Mouse (Mus musculus) brain, embryonic 14.5 days (tissue): ENCODE measurements around the gene Gbf1. TPM values are rescaled to one million over a fixed set of nuclear protein-coding genes. Genes with fewer than 3 reads are reported as not detected.

Experiments used
- DNase-seq: peaks from one replicate; pipeline ENCODE4 v3.0.0-alpha.2; 2011; ENCODE audit warnings: low read depth
- CTCF ChIP-seq: fragments of 200-500 bp; IDR thresholded peaks from 2 replicates; pipeline ENCODE4 v1.5.1; 2012; ENCODE audit warnings: inconsistent platforms, mild to moderate bottlenecking, moderate library complexity, borderline replicate concordance; ENCODE audit not compliant: insufficient read depth, insufficient read length; ENCODE audit errors: extremely low read depth
- POLR2A ChIP-seq: fragments of 200-500 bp; IDR thresholded peaks from 2 replicates; pipeline ENCODE4 v1.6.1; 2012; ENCODE audit warnings: mild to moderate bottlenecking, inconsistent platforms, borderline replicate concordance; ENCODE audit not compliant: poor library complexity, insufficient read depth, insufficient read length, severe bottlenecking; ENCODE audit errors: extremely low read depth
- polyA plus RNA-seq: library from polyadenylated mRNA; depleted of rRNA; stranded (reverse); fragments of >200 nt; gene quantifications from 2 replicates; pipeline ENCODE4 v1.2.3, GENCODE M21; 2012

Gene Gbf1
- polyA plus RNA-seq, 1 experiment, result 106 TPM

GRCm38 (mm10) chr19:46286047-46286446 lies 133.7 kb downstream of the Gbf1 start:
- DNase-seq, result peak; percentile 9
- TF ChIP-seq POLR2A (no peak), CTCF (no peak)

GRCm38 (mm10) chr19:46286926-46287325 lies 134.6 kb downstream of the Gbf1 start:
- TF ChIP-seq POLR2A (no peak), CTCF (no peak)
- no peak for DNase-seq

DNA sequence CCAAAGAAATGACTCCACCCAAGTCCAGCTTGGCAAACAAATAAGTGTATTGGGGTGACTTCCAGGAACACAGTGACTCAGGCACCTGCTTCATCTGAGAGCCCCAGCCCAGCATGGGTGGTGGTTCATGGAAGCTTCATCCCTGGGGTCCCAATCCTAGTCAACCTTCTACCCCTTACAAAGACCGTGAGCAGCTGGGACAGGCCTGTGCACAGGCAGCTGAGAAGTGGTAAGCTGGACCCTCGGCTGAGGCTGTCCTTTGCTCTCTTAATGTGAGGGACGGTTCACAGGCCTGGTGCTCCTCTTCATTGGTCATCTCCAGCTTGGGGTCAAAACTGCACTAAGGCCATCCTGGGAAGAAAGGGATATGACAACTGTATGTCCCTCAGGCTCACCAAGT lies 135.3 kb downstream of the Gbf1 start:
- no peak for TF ChIP-seq POLR2A
- no peak for TF ChIP-seq CTCF
- no peak for DNase-seq

DNA sequence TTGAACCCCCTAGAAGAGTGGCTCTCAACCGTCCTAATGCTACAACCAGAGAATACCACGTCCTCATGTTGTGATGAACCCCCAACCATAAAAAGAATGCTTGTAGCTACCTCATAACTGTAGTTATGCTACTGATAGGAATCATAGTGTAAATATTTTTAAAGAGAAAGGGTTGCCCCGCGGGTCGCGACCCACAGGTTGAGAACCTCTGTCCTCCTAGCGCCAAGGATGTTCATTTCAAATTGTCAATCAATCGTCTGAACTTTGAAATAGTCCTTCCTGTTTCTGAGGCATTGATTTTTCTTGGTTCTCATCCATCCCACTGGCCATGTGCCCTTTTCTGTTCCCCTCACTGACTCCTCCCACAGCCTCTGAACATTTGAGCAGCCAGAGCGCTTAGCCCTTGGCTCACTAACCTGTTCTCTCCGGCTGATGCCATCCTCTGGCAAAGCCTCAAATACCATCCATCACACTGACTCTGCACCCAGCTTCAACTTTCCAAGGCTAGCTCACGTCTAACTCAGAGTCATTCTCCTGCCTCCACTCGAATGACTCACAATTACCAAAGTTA lies 138.3 kb downstream of the Gbf1 start:
- no peak for TF ChIP-seq POLR2A
- no peak for DNase-seq

- TF ChIP-seq CTCF (no peak), POLR2A (no peak)
- DNase-seq, result no peak
Measured at GRCm38 (mm10) chr19:46296938-46297337, 144.6 kb downstream of the Gbf1 start.

- TF ChIP-seq POLR2A (no peak), CTCF (no peak)
Measured at GRCm38 (mm10) chr19:46300294-46301045, 148.2 kb downstream of the Gbf1 start.

DNA sequence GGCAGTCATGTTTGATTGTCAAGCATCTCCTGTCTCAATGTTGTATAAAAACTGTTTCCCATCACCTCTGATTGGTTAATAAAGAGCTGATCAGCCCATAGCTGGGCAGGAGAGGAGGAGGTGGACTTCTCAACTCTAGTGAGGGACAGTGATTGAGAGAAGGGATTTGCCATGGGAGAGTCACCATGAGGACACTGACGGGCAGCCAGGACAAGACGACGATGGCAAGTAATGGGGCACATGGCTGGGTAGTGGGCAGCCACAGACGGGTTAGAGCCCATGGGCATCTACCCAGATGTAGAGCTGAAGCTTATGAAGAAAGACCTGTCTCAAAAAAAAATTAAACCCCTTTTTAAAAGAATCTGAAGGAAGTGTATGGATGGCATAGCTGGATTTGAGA lies 150.2 kb downstream of the Gbf1 start:
- DNase-seq, result no peak
- TF ChIP-seq POLR2A (no peak), CTCF (no peak)

More at GRCm38 (mm10) chr19:46300294-46301045, 148.2 kb downstream of the Gbf1 start:
- DNase-seq, result no peak

- DNase-seq, result no peak
- TF ChIP-seq CTCF (no peak), POLR2A (no peak)
Measured at GRCm38 (mm10) chr19:46303251-46304215, 151.2 kb downstream of the Gbf1 start.

DNA sequence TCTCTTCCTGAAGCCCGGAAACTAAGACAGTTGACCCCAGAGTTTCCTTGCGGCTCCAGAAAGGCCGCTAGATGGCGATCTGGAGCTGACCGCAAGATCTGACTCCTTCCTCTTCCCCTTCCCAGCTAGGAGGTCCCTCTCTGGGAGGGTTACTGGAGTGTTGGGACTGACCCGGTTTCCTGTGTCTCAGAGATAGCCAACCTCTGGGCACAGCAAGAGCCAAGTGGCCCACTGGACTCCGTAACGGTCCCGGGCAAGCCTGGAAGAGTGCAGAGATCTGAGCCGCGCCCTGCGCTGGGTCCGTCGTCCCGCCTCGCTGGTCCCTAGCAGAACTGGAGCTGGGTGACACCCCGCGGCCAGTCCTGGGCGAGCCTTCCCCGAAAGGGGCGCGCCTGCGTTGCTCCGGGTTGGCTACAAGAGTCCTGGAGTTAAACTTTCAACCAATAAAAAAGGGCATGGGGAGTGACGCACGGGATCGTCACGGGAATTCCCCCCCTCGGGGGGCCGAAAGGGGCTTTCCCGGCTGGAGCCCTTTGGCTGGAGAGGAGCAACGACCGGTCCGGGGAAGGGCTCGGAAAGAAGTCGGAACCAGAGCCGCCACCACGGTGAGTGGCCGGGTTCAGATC lies 152.0 kb downstream of the Gbf1 start, which contains the start of gene Nfkb2:
Nfkb2 (plus strand) TSS at position 105 of the 626 bp plus-strand sequence.
- DNase-seq, result peak; percentile 90

DNA sequence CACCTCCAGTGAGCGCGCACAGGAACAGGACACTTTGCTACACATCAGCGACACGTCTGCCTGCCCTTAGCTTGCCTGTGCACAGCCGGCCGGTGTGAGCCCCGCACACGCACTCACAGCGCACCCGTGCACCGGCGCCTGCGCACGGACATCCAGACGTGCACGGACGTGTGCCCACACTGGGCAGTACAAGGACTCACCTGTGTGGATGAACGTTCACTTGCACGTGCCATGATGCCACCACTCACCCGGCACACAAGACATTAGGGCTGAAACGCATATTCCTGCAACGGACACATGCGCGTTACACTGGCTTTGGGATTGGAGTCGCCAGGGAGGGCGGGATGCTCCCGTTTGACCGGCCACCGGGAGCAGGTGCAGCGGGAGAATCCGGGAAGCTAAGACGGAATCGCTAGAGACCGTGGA lies 152.6 kb downstream of the Gbf1 start:
- no peak for DNase-seq

More for the DNA sequence above, 152.0 kb downstream of the Gbf1 start, which contains the start of gene Nfkb2:
- TF ChIP-seq CTCF, result peak; percentile 95
- no peak for TF ChIP-seq POLR2A

GRCm38 (mm10) chr19:46305432-46306267 lies 153.3 kb downstream of the Gbf1 start:
- peak; percentile 80 for DNase-seq
- no peak for TF ChIP-seq POLR2A
- TF ChIP-seq CTCF, result no peak

More for the DNA sequence above, 152.6 kb downstream of the Gbf1 start:
- no peak for TF ChIP-seq POLR2A
- no peak for TF ChIP-seq CTCF

DNA sequence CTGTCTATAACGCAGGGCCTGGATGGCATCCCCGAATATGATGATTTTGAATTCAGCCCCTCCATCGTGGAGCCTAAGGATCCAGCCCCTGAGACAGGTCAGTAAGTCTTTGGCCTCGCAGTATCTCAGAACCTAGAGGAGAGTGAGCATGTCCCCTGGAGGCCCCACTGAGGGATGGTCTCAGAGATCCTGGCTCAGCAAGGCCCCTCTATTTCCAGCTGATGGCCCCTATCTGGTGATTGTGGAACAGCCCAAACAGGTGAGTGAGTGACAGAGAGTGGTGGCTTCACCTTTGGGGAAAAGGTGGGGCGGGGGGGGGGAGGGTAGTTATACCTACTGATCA lies 153.9 kb downstream of the Gbf1 start:
- TF ChIP-seq CTCF, result no peak
- DNase-seq, result no peak

DNA sequence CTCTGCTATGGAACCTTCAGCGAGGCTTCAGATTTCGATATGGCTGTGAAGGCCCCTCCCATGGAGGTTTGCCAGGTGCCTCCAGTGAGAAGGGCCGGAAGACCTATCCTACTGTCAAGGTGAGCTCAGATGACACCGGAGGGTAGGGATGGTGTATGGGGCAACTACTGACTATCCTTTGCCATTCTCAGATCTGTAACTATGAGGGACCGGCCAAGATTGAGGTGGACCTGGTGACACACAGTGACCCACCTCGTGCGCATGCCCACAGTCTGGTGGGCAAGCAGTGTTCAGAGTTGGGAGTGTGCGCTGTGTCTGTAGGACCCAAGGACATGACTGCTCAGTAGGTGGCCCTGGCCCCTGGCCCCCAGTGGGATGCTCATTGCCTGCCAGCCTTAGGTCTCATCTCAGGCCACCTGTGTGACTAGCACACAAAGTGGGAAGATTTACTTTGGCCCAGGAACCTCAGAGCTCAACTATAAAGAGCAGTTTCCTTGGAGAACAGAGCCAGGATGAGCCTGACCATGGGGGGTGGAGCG lies 154.5 kb downstream of the Gbf1 start:
- TF ChIP-seq POLR2A (no peak), CTCF (no peak)
- no peak for DNase-seq
